Mouse (Mus musculus): ENCODE measurements around the gene Wdr5. TPM values are rescaled to one million over a fixed set of nuclear protein-coding genes. Genes with fewer than 3 reads are reported as not detected.

The Wdr5 gene
- polyA plus RNA-seq, 1 experiment from 2014 or later, result 50.1 TPM

DNA sequence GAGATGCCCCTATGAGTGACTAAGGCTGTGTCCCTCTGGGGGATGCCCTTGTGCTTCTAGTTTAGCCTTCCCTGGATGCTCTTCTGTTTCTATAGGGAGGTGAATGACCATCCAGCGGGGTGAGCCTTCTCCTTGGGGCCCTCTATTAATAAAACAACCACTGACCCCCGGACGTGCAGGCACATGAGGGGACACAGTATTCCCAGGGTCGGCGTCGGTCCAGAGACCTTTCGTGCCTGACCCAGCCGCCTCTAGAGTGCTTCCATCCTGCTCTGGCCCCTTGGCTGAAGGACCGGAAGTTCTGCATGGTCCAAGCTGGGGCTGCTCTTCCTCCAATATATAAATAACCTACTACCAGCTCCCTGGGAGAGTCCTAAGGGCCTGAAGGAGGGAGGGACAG is 39.4 kb downstream of the Wdr5 start:
- DNase-seq (ENCODE audit: low spot score) (no peak), ATAC-seq (ENCODE audit: low read depth) (no peak)
- H3K27me3 ChIP-seq (replicated peaks; ENCODE audit: control insufficient read depth, insufficient read depth, low read length), result no peaks in the 10 kb centered on the region
- H3K36me3 ChIP-seq (ENCODE audit: control insufficient read depth, insufficient read depth, low read length), result no peaks in the 10 kb centered on the region
- H3K9me3 ChIP-seq (ENCODE audit: control insufficient read depth, low read length), result no peaks in the 10 kb centered on the region
- H3K4me3 ChIP-seq (ENCODE audit: low read depth, low read length), result no peak overlapping the region
- WGBS, result 80% methylated on average over 9 of the region's 9 CpGs
- no peak overlapping the region for H3K27ac ChIP-seq (replicated peaks; ENCODE audit: low read depth, low read length)
- H3K9ac ChIP-seq (ENCODE audit: low read depth, low read length), result no peak overlapping the region
- no peak overlapping the region for H3K4me2 ChIP-seq (ENCODE audit: low read depth, low read length)
- H3K4me1 ChIP-seq (ENCODE audit: control insufficient read depth, insufficient read depth, low read length), result peaks cover 6% of the 10 kb centered on the region

- ATAC-seq (ENCODE audit: low read depth), result no peak
- 81% methylated on average over 6 of the region's 6 CpGs for WGBS
- H3K4me1 ChIP-seq (ENCODE audit: control insufficient read depth, insufficient read depth, low read length), result peaks cover 6% of the 10 kb centered on the region
- H3K36me3 ChIP-seq (ENCODE audit: control insufficient read depth, insufficient read depth, low read length), result no peaks in the 10 kb centered on the region
- no peak overlapping the region for H3K9ac ChIP-seq (ENCODE audit: low read depth, low read length)
- H3K27ac ChIP-seq (replicated peaks; ENCODE audit: low read depth, low read length), result no peak overlapping the region
- no peak for DNase-seq (ENCODE audit: low spot score)
- no peaks in the 10 kb centered on the region for H3K9me3 ChIP-seq (ENCODE audit: control insufficient read depth, low read length)
- H3K27me3 ChIP-seq (replicated peaks; ENCODE audit: control insufficient read depth, insufficient read depth, low read length), result no peaks in the 10 kb centered on the region
- H3K4me3 ChIP-seq (ENCODE audit: low read depth, low read length), result no peak overlapping the region
- no peak overlapping the region for H3K4me2 ChIP-seq (ENCODE audit: low read depth, low read length)
Observed at GRCm38 (mm10) chr2:27556921-27557320, 42.0 kb downstream of the Wdr5 start.

DNA sequence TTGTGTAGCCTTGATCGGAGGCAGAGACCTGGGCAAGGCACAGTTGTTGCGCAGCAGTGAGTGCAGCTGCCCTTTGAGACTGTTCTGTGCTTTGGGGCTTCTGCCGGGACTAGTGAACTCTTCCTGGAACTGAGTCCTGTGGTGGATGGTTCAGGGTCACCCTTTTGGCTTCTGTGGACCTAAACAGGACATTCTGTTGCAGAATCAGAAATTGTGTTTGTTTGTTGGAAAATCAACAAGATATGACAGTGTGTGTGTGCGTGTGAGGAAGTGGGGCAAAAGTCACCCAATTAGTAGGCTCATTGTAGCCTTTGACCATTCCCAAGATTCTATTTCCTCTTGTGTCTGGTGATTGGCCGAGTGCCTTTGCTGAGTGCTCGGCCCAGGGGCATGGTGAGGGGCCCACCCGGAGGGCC is 45.8 kb downstream of the Wdr5 start:
- 63% methylated on average over 7 of the region's 7 CpGs for WGBS
- no peak for ATAC-seq (ENCODE audit: low read depth)

GRCm38 (mm10) chr2:27561159-27561558 is 46.2 kb downstream of the Wdr5 start:
- DNase-seq (ENCODE audit: low spot score), result no peak
- H3K4me1 ChIP-seq (ENCODE audit: control insufficient read depth, insufficient read depth, low read length), result no peaks in the 10 kb centered on the region; the same call in 1 of the 2 replicates
- no peak overlapping the region for H3K27ac ChIP-seq (replicated peaks; ENCODE audit: low read depth, low read length)
- H3K9me3 ChIP-seq (ENCODE audit: control insufficient read depth, low read length), result no peaks in the 10 kb centered on the region
- no peak overlapping the region for H3K4me2 ChIP-seq (ENCODE audit: low read depth, low read length)
- no peak overlapping the region for H3K4me3 ChIP-seq (ENCODE audit: low read depth, low read length)
- H3K9ac ChIP-seq (ENCODE audit: low read depth, low read length), result no peak overlapping the region
- WGBS, result 64% methylated on average over 1 of the region's 1 CpGs
- no peaks in the 10 kb centered on the region for H3K27me3 ChIP-seq (replicated peaks; ENCODE audit: control insufficient read depth, insufficient read depth, low read length)
- H3K36me3 ChIP-seq (ENCODE audit: control insufficient read depth, insufficient read depth, low read length), result no peaks in the 10 kb centered on the region
- ATAC-seq (ENCODE audit: low read depth), result no peak

More for the DNA sequence above, 45.8 kb downstream of the Wdr5 start:
- Histone ChIP-seq H3K4me1 (ENCODE audit: control insufficient read depth, insufficient read depth, low read length) (no peaks in the 10 kb centered on the region; the same call in 1 of the 2 replicates), H3K9me3 (ENCODE audit: control insufficient read depth, low read length) (no peaks in the 10 kb centered on the region), H3K4me2 (ENCODE audit: low read depth, low read length) (no peak overlapping the region), H3K36me3 (ENCODE audit: control insufficient read depth, insufficient read depth, low read length) (no peaks in the 10 kb centered on the region), H3K4me3 (ENCODE audit: low read depth, low read length) (no peak overlapping the region), H3K27ac (replicated peaks; ENCODE audit: low read depth, low read length) (no peak overlapping the region), H3K9ac (ENCODE audit: low read depth, low read length) (no peak overlapping the region), H3K27me3 (replicated peaks; ENCODE audit: control insufficient read depth, insufficient read depth, low read length) (no peaks in the 10 kb centered on the region)
- no peak for DNase-seq (ENCODE audit: low spot score)

- WGBS, result 92% methylated on average over 2 of the region's 3 CpGs
- no peaks in the 10 kb centered on the region for H3K9me3 ChIP-seq (ENCODE audit: control insufficient read depth, low read length)
Observed at GRCm38 (mm10) chr2:27561829-27562228, 46.9 kb downstream of the Wdr5 start.

GRCm38 (mm10) chr2:27563641-27564148 is 48.7 kb downstream of the Wdr5 start:
- Histone ChIP-seq H3K27ac (replicated peaks; ENCODE audit: low read depth, low read length) (no peak overlapping the region), H3K36me3 (ENCODE audit: control insufficient read depth, insufficient read depth, low read length) (no peaks in the 10 kb centered on the region), H3K27me3 (replicated peaks; ENCODE audit: control insufficient read depth, insufficient read depth, low read length) (no peaks in the 10 kb centered on the region), H3K9me3 (ENCODE audit: control insufficient read depth, low read length) (no peaks in the 10 kb centered on the region), H3K4me1 (ENCODE audit: control insufficient read depth, insufficient read depth, low read length) (peaks cover 3% of the 10 kb centered on the region), H3K4me2 (ENCODE audit: low read depth, low read length) (no peak overlapping the region), H3K4me3 (ENCODE audit: low read depth, low read length) (no peak overlapping the region), H3K9ac (ENCODE audit: low read depth, low read length) (no peak overlapping the region)
- WGBS, result 67% methylated on average over 9 of the region's 9 CpGs
- DNase-seq (ENCODE audit: low spot score), result no peak
- ATAC-seq (ENCODE audit: low read depth), result no peak

More at GRCm38 (mm10) chr2:27561829-27562228, 46.9 kb downstream of the Wdr5 start:
- no peaks in the 10 kb centered on the region for H3K36me3 ChIP-seq (ENCODE audit: control insufficient read depth, insufficient read depth, low read length)
- no peak overlapping the region for H3K4me2 ChIP-seq (ENCODE audit: low read depth, low read length)
- no peaks in the 10 kb centered on the region for H3K27me3 ChIP-seq (replicated peaks; ENCODE audit: control insufficient read depth, insufficient read depth, low read length)
- no peak for DNase-seq (ENCODE audit: low spot score)
- H3K27ac ChIP-seq (replicated peaks; ENCODE audit: low read depth, low read length), result no peak overlapping the region
- H3K4me3 ChIP-seq (ENCODE audit: low read depth, low read length), result no peak overlapping the region
- H3K9ac ChIP-seq (ENCODE audit: low read depth, low read length), result no peak overlapping the region
- ATAC-seq (ENCODE audit: low read depth), result no peak
- H3K4me1 ChIP-seq (ENCODE audit: control insufficient read depth, insufficient read depth, low read length), result no peaks in the 10 kb centered on the region; the same call in 1 of the 2 replicates

DNA sequence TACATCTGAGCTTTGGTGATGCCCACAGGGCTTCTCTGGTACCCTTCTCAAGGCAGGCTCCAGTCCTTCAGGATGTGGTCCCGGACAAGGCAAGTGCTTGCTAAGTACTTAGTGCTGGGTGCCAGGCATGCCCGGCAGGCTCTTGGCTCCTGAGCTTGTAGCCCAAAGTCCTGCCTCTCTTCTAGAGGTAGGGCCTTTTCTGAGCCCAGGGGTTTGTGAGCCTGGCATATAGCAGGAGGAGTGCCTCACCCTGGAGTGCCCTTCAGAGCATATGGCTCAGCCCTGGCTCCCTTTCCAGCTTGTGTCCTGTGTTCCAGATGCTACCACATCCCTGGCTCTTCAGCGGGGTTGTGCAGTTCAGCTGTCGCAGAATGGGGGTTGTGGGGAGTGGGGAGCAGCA is 49.7 kb downstream of the Wdr5 start:
- H3K9me3 ChIP-seq (ENCODE audit: control insufficient read depth, low read length), result no peaks in the 10 kb centered on the region
- H3K4me3 ChIP-seq (ENCODE audit: low read depth, low read length), result no peak overlapping the region
- H3K4me1 ChIP-seq (ENCODE audit: control insufficient read depth, insufficient read depth, low read length), result peaks cover 6% of the 10 kb centered on the region; the same call in 1 of the 2 replicates
- H3K27me3 ChIP-seq (replicated peaks; ENCODE audit: control insufficient read depth, insufficient read depth, low read length), result no peaks in the 10 kb centered on the region
- H3K9ac ChIP-seq (ENCODE audit: low read depth, low read length), result no peak overlapping the region
- H3K4me2 ChIP-seq (ENCODE audit: low read depth, low read length), result no peak overlapping the region
- WGBS, result 84% methylated on average over 4 of the region's 4 CpGs
- no peak for ATAC-seq (ENCODE audit: low read depth)
- no peak for DNase-seq (ENCODE audit: low spot score)
- H3K27ac ChIP-seq (replicated peaks; ENCODE audit: low read depth, low read length), result no peak overlapping the region
- H3K36me3 ChIP-seq (ENCODE audit: control insufficient read depth, insufficient read depth, low read length), result no peaks in the 10 kb centered on the region

GRCm38 (mm10) chr2:27565316-27566103 is 50.6 kb downstream of the Wdr5 start:
- ATAC-seq (ENCODE audit: low read depth) (no peak), DNase-seq (ENCODE audit: low spot score) (no peak)
- no peak overlapping the region for H3K27ac ChIP-seq (replicated peaks; ENCODE audit: low read depth, low read length)
- no peaks in the 10 kb centered on the region for H3K27me3 ChIP-seq (replicated peaks; ENCODE audit: control insufficient read depth, insufficient read depth, low read length)
- peaks cover 6% of the 10 kb centered on the region; the same call in 1 of the 2 replicates for H3K4me1 ChIP-seq (ENCODE audit: control insufficient read depth, insufficient read depth, low read length)
- H3K4me3 ChIP-seq (ENCODE audit: low read depth, low read length), result no peak overlapping the region
- 59% methylated on average over 12 of the region's 12 CpGs for WGBS
- H3K36me3 ChIP-seq (ENCODE audit: control insufficient read depth, insufficient read depth, low read length), result no peaks in the 10 kb centered on the region
- no peaks in the 10 kb centered on the region for H3K9me3 ChIP-seq (ENCODE audit: control insufficient read depth, low read length)
- no peak overlapping the region for H3K9ac ChIP-seq (ENCODE audit: low read depth, low read length)
- no peak overlapping the region for H3K4me2 ChIP-seq (ENCODE audit: low read depth, low read length)

GRCm38 (mm10) chr2:27570856-27571255 is 55.9 kb downstream of the Wdr5 start:
- Histone ChIP-seq H3K4me3 (ENCODE audit: low read depth, low read length) (no peak overlapping the region), H3K4me1 (ENCODE audit: control insufficient read depth, insufficient read depth, low read length) (peaks cover 17% of the 10 kb centered on the region), H3K36me3 (ENCODE audit: control insufficient read depth, insufficient read depth, low read length) (no peaks in the 10 kb centered on the region), H3K9ac (ENCODE audit: low read depth, low read length) (no peak overlapping the region), H3K27me3 (replicated peaks; ENCODE audit: control insufficient read depth, insufficient read depth, low read length) (no peaks in the 10 kb centered on the region), H3K27ac (replicated peaks; ENCODE audit: low read depth, low read length) (no peak overlapping the region), H3K4me2 (ENCODE audit: low read depth, low read length) (no peak overlapping the region), H3K9me3 (ENCODE audit: control insufficient read depth, low read length) (no peaks in the 10 kb centered on the region)
- no peak for DNase-seq (ENCODE audit: low spot score)
- ATAC-seq (ENCODE audit: low read depth), result no peak
- 61% methylated on average over 5 of the region's 5 CpGs for WGBS
